Mouse (Mus musculus) right cerebral cortex, postnatal 25 days (tissue): ENCODE results near the gene Plek.

Source experiments
- DNase-seq: peaks from one replicate; pipeline ENCODE4 v3.0.0; 2022

Gene Plek

GRCm38 (mm10) chr11:16999933-17000332 lies 52.2 kb downstream of the Plek start:
- DNase-seq, result no peak

GRCm38 (mm10) chr11:16999387-16999786 lies 52.8 kb downstream of the Plek start:
- no peak for DNase-seq

GRCm38 (mm10) chr11:16997465-16997864 lies 54.7 kb downstream of the Plek start:
- no peak for DNase-seq

GRCm38 (mm10) chr11:16996818-16997217 lies 55.4 kb downstream of the Plek start:
- no peak for DNase-seq

- no peak for DNase-seq
Measured at GRCm38 (mm10) chr11:16992880-16993279, 59.3 kb downstream of the Plek start.

- no peak for DNase-seq
Measured at GRCm38 (mm10) chr11:16989885-16990284, 62.3 kb downstream of the Plek start.

GRCm38 (mm10) chr11:16987745-16988328 lies 64.3 kb downstream of the Plek start:
- DNase-seq, result no peak

GRCm38 (mm10) chr11:16986550-16987187 lies 65.5 kb downstream of the Plek start:
- no peak for DNase-seq

GRCm38 (mm10) chr11:16978161-16978707 lies 73.9 kb downstream of the Plek start:
- DNase-seq, result no peak

- DNase-seq, result no peak
Measured at GRCm38 (mm10) chr11:16977611-16978010, 74.6 kb downstream of the Plek start.

GRCm38 (mm10) chr11:16976937-16977336 lies 75.2 kb downstream of the Plek start:
- no peak for DNase-seq

- DNase-seq, result no peak
Measured at GRCm38 (mm10) chr11:16973086-16973485, 79.1 kb downstream of the Plek start.

GRCm38 (mm10) chr11:16972027-16972426 lies 80.2 kb downstream of the Plek start:
- DNase-seq, result no peak

- no peak for DNase-seq
Measured at GRCm38 (mm10) chr11:16969650-16970049, 82.5 kb downstream of the Plek start.

GRCm38 (mm10) chr11:16967806-16968205 lies 84.4 kb downstream of the Plek start:
- DNase-seq, result peak; percentile 30

GRCm38 (mm10) chr11:16958520-16958919 lies 93.7 kb downstream of the Plek start:
- no peak for DNase-seq

- no peak for DNase-seq
Measured at GRCm38 (mm10) chr11:16957030-16957429, 95.2 kb downstream of the Plek start.

GRCm38 (mm10) chr11:16956115-16956862 lies 95.9 kb downstream of the Plek start:
- no peak for DNase-seq

GRCm38 (mm10) chr11:16951761-16952010 lies 100.5 kb downstream of the Plek start:
- no peak for DNase-seq

- DNase-seq, result peak; percentile 92
Measured at GRCm38 (mm10) chr11:16950976-16951760, 101.0 kb downstream of the Plek start, which contains the start of gene Fbxo48. Gene Fbxo48 (plus strand): TSS chr11:16951375.

- DNase-seq, result no peak
Measured at GRCm38 (mm10) chr11:16950226-16950975, 101.8 kb downstream of the Plek start.

- DNase-seq, result no peak
Measured at GRCm38 (mm10) chr11:16948756-16949155, 103.4 kb downstream of the Plek start.
